Mouse (Mus musculus): ENCODE measurements around the gene Phyh. TPM values are rescaled to one million over a fixed set of nuclear protein-coding genes. Genes with fewer than 3 reads are reported as not detected.

Phyh gene
- 20.5 and 29.2 TPM in 2 replicates for total RNA-seq (2015; ENCODE audit: low replicate concordance)
- 12.1 and 13.2 TPM in 2 replicates for total RNA-seq (2017; ENCODE audit: low replicate concordance)

DNA sequence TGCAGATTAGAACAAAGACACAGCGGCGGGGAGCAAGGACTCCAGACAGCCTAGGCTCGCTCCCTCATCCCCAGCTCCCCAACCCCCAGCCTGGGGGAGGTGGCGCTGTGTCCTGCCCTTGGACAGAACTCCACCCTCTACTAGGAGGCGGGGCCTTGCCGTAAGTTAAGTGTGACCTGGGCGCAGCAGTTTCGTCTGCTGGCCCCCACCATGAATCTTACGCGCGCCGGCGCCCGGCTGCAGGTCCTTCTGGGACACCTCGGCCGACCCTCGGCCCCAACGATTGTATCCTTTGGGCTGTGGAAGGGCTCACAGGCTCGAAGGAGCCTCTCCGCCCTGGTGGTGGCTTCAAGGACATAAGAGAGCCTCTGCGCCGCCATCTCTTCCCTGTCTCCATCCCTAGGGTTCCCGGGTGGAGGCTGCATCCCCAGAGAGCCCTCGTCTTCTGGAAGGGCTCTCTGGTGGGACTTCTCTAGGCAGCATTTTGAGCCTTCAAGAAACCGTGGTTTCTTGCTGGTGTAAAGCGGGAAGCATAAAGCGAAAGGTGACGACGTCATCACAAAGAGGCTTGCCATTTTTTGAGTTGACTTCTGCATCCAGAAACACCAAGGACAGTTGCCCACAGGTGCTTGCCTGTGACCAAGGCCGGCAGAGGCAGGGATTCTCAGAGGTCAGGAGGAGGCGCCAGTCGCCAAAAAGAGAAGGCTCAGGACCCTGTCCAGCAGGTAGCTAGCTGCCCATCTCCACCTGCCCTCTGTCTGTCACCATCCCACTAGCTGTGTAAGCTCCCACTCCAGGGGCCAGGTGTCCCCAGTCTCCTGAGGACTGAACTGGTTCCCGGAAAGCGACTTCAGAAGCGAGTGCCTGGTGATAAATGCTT, at the start of gene Phyh:
TSS of gene Phyh (plus strand) at position 160 of the 880 bp plus-strand sequence.
- peak; percentile 96 for ATAC-seq (replicated peaks; ENCODE audit: low FRiP score, poor library complexity, severe bottlenecking)

DNA sequence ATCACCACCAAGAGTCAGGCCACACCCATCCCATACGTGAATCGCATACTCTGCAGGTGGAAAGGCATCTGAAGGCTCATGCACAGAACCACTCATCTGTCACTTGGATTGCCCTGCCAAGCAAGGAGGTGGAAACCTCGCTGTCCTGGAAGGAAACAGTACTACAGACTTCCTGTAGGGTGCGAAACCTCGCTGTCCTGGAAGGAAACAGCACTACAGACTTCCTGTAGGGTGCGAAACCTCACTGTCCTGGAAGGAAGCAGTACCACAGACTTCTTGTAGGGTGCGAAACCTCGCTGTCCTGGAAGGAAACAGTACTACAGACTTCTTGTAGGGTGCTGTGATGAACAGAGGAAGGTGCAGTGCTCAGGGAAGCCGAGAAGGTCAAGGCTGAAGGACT, 46.1 kb upstream of the Phyh start:
- ATAC-seq (replicated peaks; ENCODE audit: low FRiP score, poor library complexity, severe bottlenecking) = no peak; the same call in 1 of the 2 replicates

DNA sequence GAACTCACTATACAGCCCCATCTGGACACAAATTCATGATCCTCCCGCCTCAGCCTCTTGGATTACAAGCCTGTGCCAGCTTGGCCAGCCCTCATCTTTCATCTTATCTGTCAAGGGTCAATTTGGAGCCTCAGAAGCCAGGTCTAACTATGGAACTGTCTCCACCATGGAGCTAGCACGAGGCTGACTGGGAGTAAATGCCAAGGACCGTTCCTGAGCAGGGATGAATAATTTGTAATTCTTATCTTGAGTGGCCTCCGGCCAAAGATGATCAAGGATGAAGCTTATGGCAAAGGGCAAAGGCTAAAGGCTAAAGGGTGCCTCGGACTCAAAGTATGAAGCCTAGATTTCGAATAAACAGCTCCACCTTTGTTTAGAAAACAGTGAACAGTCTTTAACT, 45.5 kb upstream of the Phyh start:
- ATAC-seq (replicated peaks; ENCODE audit: low FRiP score, poor library complexity, severe bottlenecking) = no peak

DNA sequence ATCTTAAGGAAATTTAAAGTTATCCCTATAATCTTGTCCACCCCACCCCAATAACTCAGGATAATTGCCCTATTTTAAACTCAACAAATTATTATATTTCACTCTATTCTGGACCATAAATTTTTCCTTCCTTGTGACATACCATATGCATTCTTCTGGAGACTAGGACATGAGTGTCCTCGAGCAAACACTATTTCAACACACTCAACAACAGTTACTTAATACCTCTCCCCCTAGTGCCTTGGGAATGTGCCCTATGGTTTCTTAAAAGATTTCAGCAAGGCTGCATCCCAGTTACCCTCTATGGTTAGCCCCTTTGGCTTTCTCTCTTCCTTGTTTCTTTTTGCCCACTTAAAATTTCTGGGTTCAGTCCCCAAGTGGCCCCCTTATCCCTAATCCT, 43.7 kb upstream of the Phyh start:
- no peak for ATAC-seq (replicated peaks; ENCODE audit: low FRiP score, poor library complexity, severe bottlenecking)

DNA sequence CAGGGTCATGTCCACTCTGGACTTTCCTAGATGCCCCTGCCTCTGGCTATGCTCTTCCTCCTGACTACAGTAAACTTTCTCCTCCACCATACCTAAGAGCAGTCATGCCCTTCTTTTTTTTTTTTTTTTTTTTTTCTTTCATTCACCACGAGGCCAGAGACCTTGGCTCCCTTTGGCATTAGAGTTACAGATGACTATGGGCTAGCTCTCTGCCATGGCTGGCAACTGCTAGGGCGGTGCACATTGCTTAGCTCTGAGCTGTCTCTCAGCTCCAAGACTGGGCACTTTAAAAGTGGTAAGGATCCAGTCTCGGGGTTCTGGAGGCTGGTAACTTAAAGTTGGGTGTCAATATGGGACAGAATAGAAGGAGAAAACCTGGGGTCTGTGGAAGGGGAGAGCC, 42.7 kb upstream of the Phyh start:
- no peak for ATAC-seq (replicated peaks; ENCODE audit: low FRiP score, poor library complexity, severe bottlenecking)

- no peak for ATAC-seq (replicated peaks; ENCODE audit: low FRiP score, poor library complexity, severe bottlenecking)
Observed at GRCm38 (mm10) chr2:4880737-4881349, 38.0 kb upstream of the Phyh start.

DNA sequence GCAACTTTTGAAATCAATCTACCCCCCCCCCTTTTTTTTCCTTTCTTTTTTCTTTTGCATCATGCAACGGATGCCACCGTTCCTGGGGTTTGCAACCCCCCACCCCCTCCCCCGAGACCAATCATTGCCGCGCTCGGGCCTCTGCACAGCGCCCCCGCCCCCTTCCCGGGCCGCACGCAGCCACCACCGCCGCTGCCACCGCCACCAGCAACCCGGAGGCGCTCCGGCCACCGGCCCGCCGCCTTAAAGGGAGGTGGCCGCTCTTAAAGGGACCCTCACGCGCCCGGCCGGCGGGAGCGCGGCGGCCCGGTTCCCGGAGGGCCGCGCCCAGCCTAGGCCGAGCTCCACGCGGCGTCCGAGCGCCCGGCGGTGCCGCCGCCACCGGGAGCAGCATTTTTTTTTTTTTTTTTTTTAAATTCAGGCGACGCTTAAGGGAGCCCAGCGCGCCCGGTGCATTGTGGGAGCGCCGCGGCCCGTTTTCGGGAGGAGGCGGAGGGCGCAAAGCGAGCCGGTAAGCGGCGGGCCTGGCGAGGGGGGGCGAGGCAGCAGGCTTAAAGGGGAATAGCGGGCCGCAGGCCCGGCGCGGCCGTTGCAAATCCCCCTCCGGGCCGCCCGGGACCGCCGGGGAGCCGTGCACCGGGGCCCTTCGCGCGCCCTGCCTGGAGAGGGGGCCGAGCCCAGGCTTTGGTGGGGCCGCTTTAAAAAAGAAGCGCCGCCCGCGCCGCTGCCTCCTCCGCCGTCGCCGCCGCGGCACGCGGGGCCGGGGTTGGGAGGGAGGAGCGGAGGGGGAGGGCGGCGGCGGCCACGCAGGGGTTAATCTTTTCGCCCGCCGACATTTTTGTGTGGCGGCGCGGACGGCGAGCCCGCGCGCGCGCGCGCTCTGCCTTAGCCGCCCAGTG, 37.2 kb upstream of the Phyh start, which contains the start of gene Sephs1:
TSS of gene Sephs1 (plus strand) at position 215 of the 899 bp plus-strand sequence.
- peak; percentile 74 for ATAC-seq (replicated peaks; ENCODE audit: low FRiP score, poor library complexity, severe bottlenecking)

GRCm38 (mm10) chr2:4882249-4882791, 36.5 kb upstream of the Phyh start:
- ATAC-seq (replicated peaks; ENCODE audit: low FRiP score, poor library complexity, severe bottlenecking) = peak; percentile 33

DNA sequence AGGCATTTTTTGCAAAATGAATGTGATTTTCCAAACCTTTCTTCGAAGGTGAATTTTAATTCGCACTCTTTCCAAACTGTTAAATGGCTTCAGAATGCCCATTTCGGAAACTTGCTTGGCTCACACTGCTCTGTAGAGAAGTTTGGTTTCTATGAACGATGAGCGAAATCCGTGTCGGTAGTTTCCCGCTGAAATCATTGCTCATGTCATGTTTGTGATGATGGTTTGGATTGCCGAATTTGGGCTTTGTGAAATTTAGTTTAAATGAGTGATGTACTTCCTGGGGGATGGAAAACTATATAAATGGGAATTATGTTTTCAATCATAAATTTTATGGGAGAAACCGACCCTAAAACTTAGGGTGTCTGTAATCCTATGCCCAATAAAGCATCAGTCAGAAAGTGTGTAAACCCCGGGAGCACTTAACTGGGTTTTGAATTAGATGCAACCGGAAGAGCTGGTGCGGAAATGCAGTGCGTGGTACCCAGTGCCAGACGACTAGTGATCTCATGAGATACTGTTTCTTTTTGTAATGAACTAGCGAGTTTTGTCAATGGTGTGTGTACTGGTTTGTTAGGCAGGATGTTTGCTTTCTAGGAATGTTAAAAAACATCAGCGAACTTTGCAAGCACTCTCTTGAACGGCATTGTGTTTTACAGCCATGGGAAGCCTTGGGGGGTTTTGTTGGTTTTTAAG, 35.7 kb upstream of the Phyh start:
- no peak for ATAC-seq (replicated peaks; ENCODE audit: low FRiP score, poor library complexity, severe bottlenecking)

DNA sequence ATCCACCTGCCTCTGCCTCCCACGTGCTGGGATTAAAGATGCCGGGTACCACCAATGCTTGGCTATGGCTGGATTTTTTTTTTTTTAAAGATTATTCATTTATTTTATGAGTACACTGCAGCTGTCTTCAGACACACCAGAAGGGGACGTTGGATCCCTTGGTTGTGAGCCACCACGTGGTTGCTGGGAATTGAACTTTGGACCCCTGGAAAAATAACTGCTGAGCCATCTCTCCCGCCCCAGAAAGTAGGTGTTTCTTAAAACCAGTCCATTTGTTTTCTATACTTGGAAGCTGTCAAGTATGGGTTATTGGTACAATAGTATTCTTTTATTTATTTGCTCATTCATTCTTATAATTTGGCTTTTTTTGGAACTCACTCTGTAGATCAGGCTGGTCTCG, 31.9 kb upstream of the Phyh start:
- no peak for ATAC-seq (replicated peaks; ENCODE audit: low FRiP score, poor library complexity, severe bottlenecking)

DNA sequence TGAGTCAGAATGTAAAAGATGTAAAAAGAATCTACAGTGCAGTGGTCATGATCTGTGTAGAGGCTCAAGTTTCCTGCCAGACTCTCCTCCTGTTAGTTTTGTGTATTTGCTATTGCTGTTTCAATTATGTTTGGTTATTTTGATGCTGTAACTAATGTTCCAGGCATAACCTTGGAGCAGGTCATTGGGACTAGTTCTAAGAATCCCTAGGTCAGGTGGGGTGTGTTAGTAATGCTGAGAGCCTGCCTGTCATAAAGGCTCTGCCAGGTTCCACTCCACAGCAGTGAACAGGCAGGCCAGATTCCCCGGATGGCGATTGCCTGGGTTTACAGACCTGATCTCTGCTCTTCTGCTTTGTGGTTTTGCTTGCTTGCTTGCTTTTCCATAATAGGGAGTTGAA, 23.2 kb upstream of the Phyh start:
- peak; percentile 30; the same call in 1 of the 2 replicates for ATAC-seq (replicated peaks; ENCODE audit: low FRiP score, poor library complexity, severe bottlenecking)

- no peak for ATAC-seq (replicated peaks; ENCODE audit: low FRiP score, poor library complexity, severe bottlenecking)
Observed at GRCm38 (mm10) chr2:4896970-4897369, 21.8 kb upstream of the Phyh start.

- ATAC-seq (replicated peaks; ENCODE audit: low FRiP score, poor library complexity, severe bottlenecking) = no peak
Observed at GRCm38 (mm10) chr2:4900624-4901023, 18.2 kb upstream of the Phyh start.

DNA sequence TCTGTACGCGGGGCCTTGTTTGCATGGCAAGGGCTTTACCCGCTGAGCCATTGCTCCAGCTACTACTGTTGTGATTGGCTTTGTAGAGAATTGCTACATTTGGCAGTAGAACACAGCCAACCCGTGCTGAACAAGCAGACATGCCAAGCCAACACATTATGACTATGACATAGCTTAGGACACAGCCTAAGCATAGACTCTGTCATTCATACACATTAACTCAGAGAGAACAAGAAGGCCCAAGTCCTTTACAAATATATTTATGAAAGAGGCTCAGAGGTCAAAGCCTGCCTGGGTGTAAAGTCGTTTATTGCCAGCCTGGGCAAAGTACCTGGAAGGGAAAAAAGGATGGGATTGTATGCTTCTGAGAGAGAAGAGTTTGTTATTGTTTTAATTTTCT, 16.5 kb upstream of the Phyh start:
- no peak for ATAC-seq (replicated peaks; ENCODE audit: low FRiP score, poor library complexity, severe bottlenecking)

- ATAC-seq (replicated peaks; ENCODE audit: low FRiP score, poor library complexity, severe bottlenecking) = no peak
Observed at GRCm38 (mm10) chr2:4907120-4907519, 11.7 kb upstream of the Phyh start.

GRCm38 (mm10) chr2:4907916-4908315, 10.9 kb upstream of the Phyh start:
- no peak for ATAC-seq (replicated peaks; ENCODE audit: low FRiP score, poor library complexity, severe bottlenecking)

GRCm38 (mm10) chr2:4908771-4909315, 10.0 kb upstream of the Phyh start:
- ATAC-seq (replicated peaks; ENCODE audit: low FRiP score, poor library complexity, severe bottlenecking) = no peak

- no peak for ATAC-seq (replicated peaks; ENCODE audit: low FRiP score, poor library complexity, severe bottlenecking)
Observed at GRCm38 (mm10) chr2:4909909-4910308, 8.9 kb upstream of the Phyh start.

DNA sequence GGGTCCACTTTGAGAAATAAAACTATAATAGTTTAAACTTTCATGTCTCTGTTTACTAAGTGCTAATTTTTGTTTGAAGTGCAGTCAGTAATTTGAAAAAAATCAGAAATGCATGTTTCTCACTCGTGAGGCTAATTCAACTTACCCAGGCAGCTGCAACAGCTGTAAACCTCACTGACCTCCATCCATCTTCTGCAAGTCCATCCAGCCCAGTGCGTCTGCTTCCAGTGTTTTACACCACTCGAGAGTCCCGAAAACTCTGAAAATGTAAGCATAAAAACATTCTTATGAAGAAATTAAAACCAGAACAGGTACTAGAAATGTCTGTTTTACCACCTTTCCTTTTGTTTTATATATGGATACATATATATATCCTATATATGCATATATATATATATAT, 8.3 kb upstream of the Phyh start:
- no peak for ATAC-seq (replicated peaks; ENCODE audit: low FRiP score, poor library complexity, severe bottlenecking)
